Comparison of ENCODE assay signal across 8 mouse cellular contexts in genomic region chr3:52007602-52008252, GRCm38 (mm10).
A peak's percentile ranks its signal among the peaks of the same experiment; 100 is the strongest.
DNase-seq lines count a peak whose midpoint lies in the region; ATAC-seq and TF ChIP-seq lines count a peak whose summit lies in the region.

No protein-coding gene starts in this region.

- TF ChIP-seq RAD21 in CH12.LX (IDR thresholded peaks at IDR 0.05; ENCODE audit: low read depth, low read length), result peak; percentile 21

- H3K4me1 ChIP-seq in CH12.LX (ENCODE audit: control insufficient read depth in 1 of 2, insufficient read depth in 2 of 2), result peaks cover 5 to 13% of the 10 kb centered on the region in 2 experiments
- H3K4me1 ChIP-seq in forebrain, embryonic 11.5 days (replicated peaks; ENCODE audit: control insufficient read depth, insufficient read depth, low read length), result peaks cover 19% of the 10 kb centered on the region
- H3K4me1 ChIP-seq in lung, embryonic 15.5 days, result peaks cover 31% of the 10 kb centered on the region

- TF ChIP-seq POLR2A in CH12.LX (IDR thresholded peaks at IDR 0.05; ENCODE audit: low read depth, low read length), result peak; percentile 55; the same call in 1 of the 2 replicates

- no peaks in the 10 kb centered on the region for H3K27me3 ChIP-seq in CH12.LX (replicated peaks)
- H3K27me3 ChIP-seq in forebrain, embryonic 11.5 days (ENCODE audit: control insufficient read depth, insufficient read depth, low read length), result no peaks in the 10 kb centered on the region
- no peaks in the 10 kb centered on the region for H3K27me3 ChIP-seq in lung, embryonic 15.5 days

- H3K4me2 ChIP-seq in CH12.LX (ENCODE audit: insufficient read depth, low read depth, poor library complexity, severe bottlenecking), result peak overlapping the region; percentile 31
- peak overlapping the region; percentile 45 for H3K4me2 ChIP-seq in forebrain, embryonic 11.5 days (ENCODE audit: low read depth, low read length, severe bottlenecking)
- peak overlapping the region; percentile 81 for H3K4me2 ChIP-seq in lung, embryonic 15.5 days

- peak overlapping the region; percentile 2; the same call in 1 of the 2 replicates for H3K9ac ChIP-seq in CH12.LX (ENCODE audit: insufficient read depth, low read depth)
- H3K9ac ChIP-seq in forebrain, embryonic 11.5 days (ENCODE audit: low read length), result peak overlapping the region; percentile 39; the same call in 1 of the 2 replicates
- H3K9ac ChIP-seq in lung, embryonic 15.5 days, result peak overlapping the region; percentile 32

- in situ Hi-C loops in CH12.LX (cut with MboI; ENCODE audit: low pct_ligation_motif_present, low pct_unique_long_range_greater_than_20kb, low sequenced_read_pairs), result loop anchor here (25.0 kb wide), 1 partner anchor 295 kb away; no protein-coding TSS in a partner anchor

- no peak for TF ChIP-seq EP300 in CH12.LX (IDR thresholded peaks at IDR 0.05; ENCODE audit: low read length)

- H3K79me2 ChIP-seq in CH12.LX (replicated peaks; ENCODE audit: control insufficient read depth, extremely low read depth, insufficient read depth, poor library complexity, severe bottlenecking), result no peaks in the 10 kb centered on the region

- dilution Hi-C loops in CH12.LX (cut with MboI; ENCODE audit: extremely low pct_ligation_motif_present, extremely low pct_unique_long_range_greater_than_20kb, low sequenced_read_pairs), result no loop called here

- no peak for DNase-seq in CH12.LX (ENCODE audit: extremely low read depth)
- peak; percentile 96 for DNase-seq in brain, adult 2 months (ENCODE audit: low read depth, low spot score)
- DNase-seq in forebrain, embryonic 11.5 days (ENCODE audit: low spot score), result peak; percentile 92
- DNase-seq in layer of hippocampus, adult 9-11 months, result peak; percentile 87
- peak; percentile 86 for DNase-seq in retina, embryonic 14.5 days (ENCODE audit: low spot score)
- peak; percentile 86 for DNase-seq in thymus, postnatal 25 days

- no peaks in the 10 kb centered on the region for H3K9me3 ChIP-seq in CH12.LX (replicated peaks; ENCODE audit: low read length)
- no peaks in the 10 kb centered on the region for H3K9me3 ChIP-seq in forebrain, embryonic 11.5 days (ENCODE audit: control insufficient read depth, low read length)
- H3K9me3 ChIP-seq in lung, embryonic 15.5 days, result no peaks in the 10 kb centered on the region

- WGBS in forebrain, embryonic 11.5 days, result under 1% methylated on average over 16 of the region's 21 CpGs
- WGBS in lung, embryonic 15.5 days, result under 1% methylated on average over 19 of the region's 21 CpGs

- H3K36me3 ChIP-seq in CH12.LX (replicated peaks in 1 of 2; ENCODE audit: control insufficient read depth in 1 of 2, insufficient read depth in 1 of 2, low read length in 1 of 2), result no peaks in the 10 kb centered on the region
- H3K36me3 ChIP-seq in forebrain, embryonic 11.5 days (ENCODE audit: control insufficient read depth, insufficient read depth, low read length), result no peaks in the 10 kb centered on the region
- no peaks in the 10 kb centered on the region for H3K36me3 ChIP-seq in lung, embryonic 15.5 days

- peak overlapping the region in 2 of 3 experiments; percentile 30 to 47 for H3K4me3 ChIP-seq in CH12.LX (replicated peaks in 1 of 3; ENCODE audit: low read depth in 2 of 3, low read length in 2 of 3, poor library complexity in 1 of 3)
- H3K4me3 ChIP-seq in forebrain, embryonic 11.5 days (ENCODE audit: low read depth, low read length), result peak overlapping the region; percentile 25
- peak overlapping the region; percentile 41 for H3K4me3 ChIP-seq in lung, embryonic 15.5 days

- peak; percentile 93 for ATAC-seq in forebrain, embryonic 11.5 days (replicated peaks; ENCODE audit: low FRiP score)
- ATAC-seq in hematopoietic stem cell, adult 5-6 weeks (replicated peaks in 1 of 2; ENCODE audit: insufficient read depth in 1 of 2, low FRiP score in 2 of 2, low TSS enrichment in 1 of 2, low read depth in 1 of 2, poor library complexity in 2 of 2, severe bottlenecking in 2 of 2), result peak; percentile 85 to 93
- ATAC-seq in lung, embryonic 15.5 days (ENCODE audit: borderline replicate concordance, extremely low read depth, low FRiP score, low TSS enrichment), result peak; percentile 43

- H3K27ac ChIP-seq in CH12.LX (ENCODE audit: insufficient read depth, low read depth), result peak overlapping the region; percentile 5; the same call in 1 of the 2 replicates
- peak overlapping the region; percentile 89 for H3K27ac ChIP-seq in forebrain, embryonic 11.5 days (ENCODE audit: low read depth, low read length)
- peak overlapping the region; percentile 4; the same call in 1 of the 2 replicates for H3K27ac ChIP-seq in lung, embryonic 15.5 days

- TF ChIP-seq CTCF in CH12.LX (conservative IDR thresholded peaks at IDR 0.05 in 1 of 2, IDR thresholded peaks at IDR 0.05 in 1 of 2; ENCODE audit: low read depth in 2 of 2, low read length in 2 of 2), result peak in 1 of 2 experiments; percentile 23; a peak in 2 of 4 replicates

TF ChIP-seq in CH12.LX, 34 proteins besides CTCF, POLR2A, EP300 and RAD21:
- TF ChIP-seq MAZ (IDR thresholded peaks at IDR 0.05; ENCODE audit: low read depth, low read length) (0 out of 2 replicates have a peak, but pooled peaks have one; percentile 57), UBTF (IDR thresholded peaks at IDR 0.05; ENCODE audit: low read depth, low read length) (no peak), ZKSCAN1 (IDR thresholded peaks at IDR 0.05; ENCODE audit: borderline replicate concordance, low read depth, low read length) (no peak), ELF1 (IDR thresholded peaks at IDR 0.05; ENCODE audit: low read depth, low read length) (peak; percentile 41; the same call in 1 of the 2 replicates), NELFE (IDR thresholded peaks at IDR 0.05; ENCODE audit: low read depth, low read length) (0 out of 2 replicates have a peak, but pooled peaks have one; percentile 24), MXI1 (IDR thresholded peaks at IDR 0.05; ENCODE audit: low read depth, low read length) (peak; percentile 45), JUND (conservative IDR thresholded peaks at IDR 0.05; ENCODE audit: low read depth, low read length) (no peak), TCF12 (IDR thresholded peaks at IDR 0.05; ENCODE audit: low read depth, low read length) (peak; percentile 40; the same call in 1 of the 2 replicates), RCOR1 (conservative IDR thresholded peaks at IDR 0.05; ENCODE audit: low read depth, low read length) (no peak), MAX (IDR thresholded peaks at IDR 0.05; ENCODE audit: low read length) (0 out of 2 replicates have a peak, but pooled peaks have one; percentile 32), MAFK (IDR thresholded peaks at IDR 0.05; ENCODE audit: insufficient replicate concordance, low read length) (no peak), IRF4 (IDR thresholded peaks at IDR 0.05; ENCODE audit: low read depth, low read length) (no peak), SIN3A (IDR thresholded peaks at IDR 0.05; ENCODE audit: low read length) (peak; percentile 67; the same call in 1 of the 2 replicates), ZNF384 (IDR thresholded peaks at IDR 0.05; ENCODE audit: low read depth, low read length) (0 out of 2 replicates have a peak, but pooled peaks have one; percentile 6), SMC3 (IDR thresholded peaks at IDR 0.05; ENCODE audit: low read depth, low read length) (peak; percentile 42)

Comparison
In these comparisons a context has a peak if more than half of its experiments do, and no peak if none do; other contexts are left out.
1. H3K27ac ChIP-seq: peak in every context shown above with its lines; median percentile 89 in forebrain, embryonic 11.5 days; 5 in CH12.LX; 4 in lung, embryonic 15.5 days.
2. H3K4me2 ChIP-seq: peak in every context shown above with its lines; median percentile 81 in lung, embryonic 15.5 days; 45 in forebrain, embryonic 11.5 days; 31 in CH12.LX.
3. ATAC-seq: peak in every context shown above with its lines; median percentile 93 in forebrain, embryonic 11.5 days; 89 in hematopoietic stem cell, adult 5-6 weeks; 43 in lung, embryonic 15.5 days.